Mouse (Mus musculus) heart, adult 2 months (tissue): Measurements from ENCODE around the gene Itpr1. TPM values are rescaled to one million over a fixed set of nuclear protein-coding genes. Genes with fewer than 3 reads are reported as not detected.

ENCODE experiments used
- DNase-seq, 2 experiments: peaks; one replicate each; pipeline ENCODE4 v3.0.0; 2021
- H3K27ac ChIP-seq: fragments of 200-600 bp; 2 replicates; pipeline ENCODE4 v1.8.1; 2022
- H3K27me3 ChIP-seq: fragments of 200-500 bp; 2 replicates; pipeline ENCODE4 v1.6.1; 2012; ENCODE audit warnings: mild to moderate bottlenecking, low read length, inconsistent platforms, mixed read lengths; ENCODE audit not compliant: control insufficient read depth, insufficient read depth
- H3K36me3 ChIP-seq: fragments of 200-500 bp; 2 replicates; pipeline ENCODE4 v1.6.1; 2012; ENCODE audit warnings: low read length, inconsistent platforms; ENCODE audit not compliant: control insufficient read depth, insufficient read depth
- H3K4me1 ChIP-seq: fragments of 200-500 bp; 2 replicates; pipeline ENCODE4 v1.6.1; 2011; ENCODE audit warnings: low read length; ENCODE audit not compliant: control insufficient read depth, insufficient read depth
- H3K4me3 ChIP-seq: fragments of 200-600 bp; 2 replicates; pipeline ENCODE4 v1.8.1; 2022
- H3K79me2 ChIP-seq: fragments of 200-500 bp; replicated peaks from 2 replicates; pipeline ENCODE4 v1.6.1; 2012; ENCODE audit warnings: mild to moderate bottlenecking, inconsistent platforms, low read length, moderate library complexity, mixed read lengths; ENCODE audit not compliant: control insufficient read depth, insufficient read depth
- H3K9ac ChIP-seq: fragments of 200-500 bp; 2 replicates; pipeline ENCODE4 v1.6.1; 2012; ENCODE audit warnings: low read depth, mild to moderate bottlenecking, control low read depth, inconsistent platforms, low read length, mixed read lengths
- CTCF ChIP-seq: fragments of 200-600 bp; IDR thresholded peaks from 2 replicates; pipeline ENCODE4 v1.8.1; 2022; ENCODE audit warnings: antibody characterized with exemption, mild to moderate bottlenecking, moderate library complexity
- EP300 ChIP-seq: fragments of 200-500 bp; IDR thresholded peaks from 2 replicates; pipeline ENCODE4 v1.6.1; 2011; ENCODE audit warnings: low read depth, low read length, control low read depth; ENCODE audit not compliant: insufficient read depth
- POLR2A ChIP-seq: fragments of 200-500 bp; IDR thresholded peaks from 2 replicates; pipeline ENCODE4 v1.6.1; 2011; ENCODE audit warnings: mild to moderate bottlenecking, low read depth, low read length, control low read depth; ENCODE audit not compliant: insufficient read depth
- WGBS: fragments of 180-500 bp; shearing (Covaris S2); methylation state at CpG from one replicate; pipeline ENCODE4 v1.1.7; 2018; 5-methylcytosine and 5-hydroxymethylcytosine counted together
- intact Hi-C: fragments of 180-260 bp; cut with DNase I; formaldehyde crosslinking; loops from one replicate; pipeline ENCODE4 v1.15.1; 2025
- microRNA-seq, 2 experiments: library from miRNA; unstranded; fragments of <30 nt; microRNA quantifications; one replicate each; pipeline ENCODE4 v1.2.0; 2021
- polyA plus RNA-seq: library from polyadenylated mRNA; depleted of rRNA; stranded (reverse); fragments of >200 nt; gene quantifications from 2 replicates; pipeline ENCODE4 v1.2.3, GENCODE M21; 2012; rRNA removed
- total RNA-seq, 2 experiments: library from RNA; stranded (reverse); gene quantifications; 2 replicates each; pipeline ENCODE4 v1.2.3; 2021

The Itpr1 gene
- total and polyA plus RNA-seq, 3 experiments = 14.0 to 47.6 (median 37.9) TPM

GRCm38 (mm10) chr6:108592227-108592626 lies 379.3 kb downstream of the Itpr1 start:
- no peaks in the 10 kb centered on the region for H3K27me3 ChIP-seq
- H3K9ac ChIP-seq = no peak overlapping the region

GRCm38 (mm10) chr6:108592636-108593035 lies 379.7 kb downstream of the Itpr1 start:
- TF ChIP-seq POLR2A (no peak), CTCF (no peak)
- no peaks in the 10 kb centered on the region for H3K79me2 ChIP-seq
- no peak overlapping the region for H3K27ac ChIP-seq
- no peak overlapping the region for H3K9ac ChIP-seq
- H3K4me1 ChIP-seq = no peaks in the 10 kb centered on the region
- 81% methylated on average over 6 of the region's 6 CpGs for WGBS
- intact Hi-C loops = no loop called here
- no peaks in the 10 kb centered on the region for H3K36me3 ChIP-seq
- no peak overlapping the region for H3K4me3 ChIP-seq
- DNase-seq = no peak
- H3K27me3 ChIP-seq = no peaks in the 10 kb centered on the region

More at GRCm38 (mm10) chr6:108592227-108592626, 379.3 kb downstream of the Itpr1 start:
- no peaks in the 10 kb centered on the region for H3K36me3 ChIP-seq
- H3K4me1 ChIP-seq = no peaks in the 10 kb centered on the region
- intact Hi-C loops = no loop called here
- DNase-seq = no peak
- H3K27ac ChIP-seq = no peak overlapping the region
- 71% methylated on average over 8 of the region's 8 CpGs for WGBS
- no peaks in the 10 kb centered on the region for H3K79me2 ChIP-seq
- TF ChIP-seq CTCF = no peak
- no peak for TF ChIP-seq POLR2A
- no peak for TF ChIP-seq EP300
- H3K4me3 ChIP-seq = no peak overlapping the region

- Histone ChIP-seq H3K36me3 (no peaks in the 10 kb centered on the region), H3K4me1 (no peaks in the 10 kb centered on the region), H3K27ac (no peak overlapping the region), H3K79me2 (no peaks in the 10 kb centered on the region), H3K4me3 (no peak overlapping the region), H3K27me3 (no peaks in the 10 kb centered on the region), H3K9ac (no peak overlapping the region)
- DNase-seq = no peak
- intact Hi-C loops = no loop called here
- TF ChIP-seq POLR2A = no peak
- TF ChIP-seq EP300 = no peak
- TF ChIP-seq CTCF = no peak
- WGBS = 63% methylated on average over 5 of the region's 5 CpGs
Measured at GRCm38 (mm10) chr6:108594171-108594841, 381.4 kb downstream of the Itpr1 start.

- Histone ChIP-seq H3K36me3 (no peaks in the 10 kb centered on the region), H3K4me3 (no peak overlapping the region), H3K27me3 (no peaks in the 10 kb centered on the region), H3K4me1 (no peaks in the 10 kb centered on the region), H3K9ac (no peak overlapping the region), H3K27ac (no peak overlapping the region), H3K79me2 (no peaks in the 10 kb centered on the region)
- WGBS = 87% methylated on average over 4 of the region's 4 CpGs
- no peak for DNase-seq
- no peak for TF ChIP-seq CTCF
- TF ChIP-seq POLR2A = no peak
- TF ChIP-seq EP300 = no peak
- intact Hi-C loops = no loop called here
Measured at GRCm38 (mm10) chr6:108598691-108599090, 385.8 kb downstream of the Itpr1 start.

GRCm38 (mm10) chr6:108599317-108599716 lies 386.4 kb downstream of the Itpr1 start:
- no peaks in the 10 kb centered on the region for H3K36me3 ChIP-seq
- TF ChIP-seq EP300 (no peak), POLR2A (no peak), CTCF (no peak)
- no peak for DNase-seq
- H3K4me1 ChIP-seq = no peaks in the 10 kb centered on the region
- no peak overlapping the region for H3K9ac ChIP-seq
- H3K79me2 ChIP-seq = no peaks in the 10 kb centered on the region
- intact Hi-C loops = no loop called here
- H3K4me3 ChIP-seq = no peak overlapping the region
- H3K27ac ChIP-seq = no peak overlapping the region
- H3K27me3 ChIP-seq = no peaks in the 10 kb centered on the region
- 73% methylated on average over 2 of the region's 2 CpGs for WGBS

Small RNA genes within 50 kb of the gene (microRNA-seq; reads per million reads assigned to microRNA genes)
- 0 to 0.39 reads per million in 2 experiments for gene Mir7661

Other genes starting within 250 kb of the Itpr1 start
- gene Setmar, start 148.1 kb upstream of the Itpr1 start, total RNA-seq = 1 to 10 TPM; 3.2 to 3.8 TPM
- 1.6 and 3.5 TPM in 2 replicates for gene Setmar, start 148.1 kb upstream of the Itpr1 start, polyA plus RNA-seq
- 10 to 100 TPM; 12.1 to 13.5 TPM for gene Sumf1, start 27.5 kb upstream of the Itpr1 start, total RNA-seq
- gene Sumf1, start 27.5 kb upstream of the Itpr1 start, polyA plus RNA-seq = 11.0 and 11.8 TPM in 2 replicates